Mouse (Mus musculus): Measurements from ENCODE around the gene Stt3b. TPM values are rescaled to one million over a fixed set of nuclear protein-coding genes. Genes with fewer than 3 reads are reported as not detected.
A peak's percentile ranks its signal among the peaks of the same experiment; 100 is the strongest.

The Stt3b gene
- 100 to 1,000 TPM; 119 to 143 (median 134) TPM for total RNA-seq (2022)

DNA sequence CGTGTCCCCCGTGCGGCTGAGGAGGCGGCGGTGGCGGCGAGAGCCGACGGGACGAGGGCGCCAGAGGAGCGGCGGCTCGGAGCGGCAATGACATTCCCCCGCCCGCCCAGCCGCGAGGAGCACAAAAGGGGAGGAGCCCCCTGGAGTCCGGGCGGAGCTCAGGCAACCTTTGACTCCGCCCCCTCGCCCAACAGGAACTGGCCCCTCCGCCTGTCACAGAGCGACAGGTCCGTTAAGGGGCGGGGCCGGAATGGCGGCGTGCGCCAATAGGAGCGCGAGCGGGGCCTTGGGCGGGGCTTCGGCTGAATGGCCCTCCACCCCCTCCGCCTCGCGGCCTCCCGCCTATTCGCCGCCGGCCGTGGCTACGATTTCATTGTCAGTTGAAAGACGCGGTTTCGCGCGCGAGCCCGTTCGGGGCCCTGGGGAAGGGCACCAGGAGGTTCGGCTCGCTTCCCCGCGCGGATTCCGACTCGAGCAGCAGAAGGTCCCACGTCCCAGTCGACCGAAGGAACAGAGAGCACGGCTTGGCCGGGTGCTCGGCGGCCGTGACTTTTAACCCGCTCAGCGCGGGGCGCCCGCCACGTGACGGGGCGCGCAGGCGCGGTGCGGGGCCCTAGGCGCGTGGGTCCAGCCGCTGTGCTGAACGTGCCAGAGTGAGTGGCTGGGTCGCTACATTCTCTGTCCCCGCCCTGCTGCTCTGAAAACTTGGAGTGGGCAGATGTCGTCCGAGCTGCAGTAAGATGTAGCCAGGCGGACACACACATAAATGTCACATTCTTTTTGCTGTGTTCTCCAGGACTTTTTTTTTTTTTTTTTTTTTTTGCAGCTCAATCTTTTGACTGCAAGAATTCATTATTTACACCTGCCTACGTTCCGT, at the start of gene Stt3b:
TSS of gene Stt3b (minus strand) at position 76 of the 877 bp plus-strand sequence.
- peak; percentile 99 for DNase-seq

GRCm38 (mm10) chr9:115358421-115358820, 48.2 kb upstream of the Stt3b start:
- no peak for DNase-seq

DNA sequence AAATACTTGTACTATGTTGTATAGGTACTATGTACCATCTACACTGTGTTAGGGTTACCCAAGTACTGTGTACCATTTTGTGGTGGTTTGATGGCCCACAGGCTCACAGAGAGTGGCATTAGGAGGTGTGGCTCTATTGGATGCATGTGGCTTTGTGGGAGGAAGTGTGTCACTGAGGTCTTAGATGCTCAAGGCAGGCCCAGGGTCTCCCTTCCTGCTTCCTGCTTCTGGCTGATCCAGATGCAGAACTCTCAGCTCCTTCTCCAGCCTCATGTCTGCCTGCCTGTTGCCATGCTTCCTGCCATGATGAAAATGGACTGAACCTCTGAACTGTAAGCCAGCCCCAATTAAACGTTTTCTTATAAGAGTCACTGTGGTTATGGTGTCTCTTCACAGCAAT, 47.8 kb upstream of the Stt3b start:
- no peak for DNase-seq

DNA sequence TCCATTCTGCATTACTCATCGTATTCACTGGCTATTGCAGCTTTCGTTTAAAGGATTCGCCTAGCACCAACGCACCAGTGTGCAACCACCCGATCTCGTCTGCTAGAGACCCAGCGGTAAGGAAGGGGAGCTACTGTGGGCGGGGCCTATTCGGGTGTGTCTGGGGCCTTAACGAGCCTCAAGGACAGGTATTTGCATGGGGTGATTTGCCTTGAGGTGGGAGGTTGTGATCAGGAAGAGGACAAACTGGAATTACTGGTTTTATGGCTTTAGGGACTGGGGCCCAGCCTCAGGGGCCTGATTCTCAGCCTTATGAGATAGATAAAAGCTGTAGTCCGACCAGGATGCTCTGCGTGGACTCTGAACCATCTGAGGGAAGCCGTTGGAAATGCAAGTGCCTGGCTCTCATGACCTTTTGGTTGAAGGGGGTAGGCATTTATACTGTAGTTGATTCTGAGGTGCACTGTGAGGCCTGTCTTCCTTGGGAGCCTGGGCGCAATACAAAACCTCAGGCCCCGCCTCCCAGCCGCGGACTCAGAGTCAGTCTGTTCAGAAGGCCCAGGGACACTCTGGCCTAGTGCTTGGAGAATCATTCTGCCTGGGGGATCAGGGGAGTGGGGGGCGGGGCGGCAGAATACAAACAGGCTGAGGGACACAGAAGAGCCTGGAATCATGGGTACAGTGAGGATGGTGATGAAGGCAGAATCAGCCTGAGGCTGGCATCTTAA, 46.7 kb upstream of the Stt3b start:
- DNase-seq = no peak

- DNase-seq = no peak
Measured at GRCm38 (mm10) chr9:115355972-115356371, 45.8 kb upstream of the Stt3b start.

DNA sequence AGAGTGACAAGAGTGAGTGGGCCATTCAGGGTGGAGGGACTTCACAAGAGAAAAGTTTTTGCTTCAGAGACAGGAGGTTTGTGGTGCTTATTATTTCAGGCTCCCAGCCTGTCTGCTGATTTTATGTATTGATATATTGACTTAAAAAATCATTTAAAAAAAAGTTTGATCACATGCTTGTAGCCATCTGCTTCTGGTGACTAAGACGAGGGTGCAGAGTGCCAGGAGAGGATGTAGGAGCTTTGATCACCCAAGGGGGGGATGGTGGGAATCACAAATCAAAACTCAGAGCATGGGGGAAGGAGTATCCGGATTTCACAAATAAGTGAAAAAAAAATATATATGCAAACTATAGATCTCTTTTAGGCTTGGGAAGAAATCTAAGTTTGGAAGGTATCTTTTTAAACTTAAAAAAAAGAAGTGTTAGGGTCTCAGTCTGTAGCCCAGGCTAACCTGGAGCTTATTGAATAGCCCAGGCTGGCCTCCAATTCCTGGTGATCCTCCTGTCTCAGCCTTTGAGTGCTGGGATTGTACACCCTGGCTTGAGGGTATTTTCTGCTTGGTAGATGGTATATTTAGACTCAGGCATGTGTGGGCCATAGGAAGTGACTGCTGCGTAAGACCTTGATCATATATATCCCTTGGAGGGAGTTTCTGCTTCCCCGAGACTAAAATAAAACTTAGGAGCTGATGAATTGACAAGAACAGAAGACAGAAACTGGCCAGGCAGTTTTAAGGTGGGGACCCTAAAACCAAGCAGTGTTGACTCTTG, 39.7 kb upstream of the Stt3b start:
- no peak for DNase-seq

DNA sequence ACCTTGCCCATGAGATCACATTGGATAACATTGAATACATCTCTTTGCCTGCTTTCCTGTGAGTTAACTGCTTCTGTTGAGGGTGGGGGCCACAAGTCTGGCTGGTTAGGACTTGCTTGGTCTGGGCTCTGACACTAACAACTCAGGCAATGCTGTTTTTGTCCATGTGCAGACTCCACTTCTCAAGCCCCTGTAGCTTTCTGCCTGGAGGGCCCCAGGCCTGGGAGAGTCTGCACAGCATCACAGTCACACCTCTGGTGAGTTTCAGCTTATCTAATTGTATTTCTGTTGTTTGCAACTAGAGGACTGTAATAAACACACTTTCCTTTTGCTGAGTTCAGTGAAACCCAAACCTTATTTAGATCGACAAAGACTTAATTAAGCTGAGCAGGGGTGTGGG, 38.9 kb upstream of the Stt3b start:
- no peak for DNase-seq

DNA sequence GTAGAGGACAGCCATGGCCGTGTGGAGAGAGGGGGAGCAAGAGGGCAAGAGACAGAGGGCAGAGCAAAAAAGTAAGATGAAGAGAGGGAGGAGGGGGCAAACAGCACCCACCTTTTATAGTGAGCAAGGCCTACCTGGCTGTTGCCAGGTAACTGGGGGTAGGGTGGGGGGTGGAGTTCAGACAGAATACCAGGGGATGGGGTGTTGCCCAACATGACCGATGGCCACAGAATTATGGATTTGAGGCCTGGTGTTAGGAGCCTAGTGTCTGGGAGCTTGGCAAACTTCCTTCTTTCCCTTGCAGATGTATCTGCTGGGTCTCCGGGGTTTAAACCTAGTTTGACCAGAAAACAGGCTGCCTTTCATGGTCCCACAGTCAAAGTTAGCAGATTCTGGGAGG, 34.7 kb upstream of the Stt3b start:
- DNase-seq = no peak

DNA sequence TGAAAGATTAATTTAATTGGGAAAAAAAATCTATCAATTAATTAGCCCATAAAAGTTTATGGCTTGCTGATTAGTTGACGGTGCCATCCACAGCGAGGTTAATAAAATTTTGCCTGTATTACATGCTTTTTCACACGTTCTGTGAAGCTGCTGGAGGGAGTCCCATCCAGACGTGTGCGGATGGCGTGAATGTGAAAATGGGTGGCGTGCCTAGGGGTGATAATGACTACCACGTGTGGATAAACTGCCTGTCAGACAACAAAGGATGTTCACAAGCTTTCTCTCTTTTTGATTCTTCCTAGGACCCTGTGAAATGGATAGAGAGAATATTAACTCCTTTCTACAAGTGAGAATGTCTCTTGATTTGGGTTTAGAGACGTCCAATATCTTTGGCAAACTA, 31.4 kb upstream of the Stt3b start:
- DNase-seq = no peak

DNA sequence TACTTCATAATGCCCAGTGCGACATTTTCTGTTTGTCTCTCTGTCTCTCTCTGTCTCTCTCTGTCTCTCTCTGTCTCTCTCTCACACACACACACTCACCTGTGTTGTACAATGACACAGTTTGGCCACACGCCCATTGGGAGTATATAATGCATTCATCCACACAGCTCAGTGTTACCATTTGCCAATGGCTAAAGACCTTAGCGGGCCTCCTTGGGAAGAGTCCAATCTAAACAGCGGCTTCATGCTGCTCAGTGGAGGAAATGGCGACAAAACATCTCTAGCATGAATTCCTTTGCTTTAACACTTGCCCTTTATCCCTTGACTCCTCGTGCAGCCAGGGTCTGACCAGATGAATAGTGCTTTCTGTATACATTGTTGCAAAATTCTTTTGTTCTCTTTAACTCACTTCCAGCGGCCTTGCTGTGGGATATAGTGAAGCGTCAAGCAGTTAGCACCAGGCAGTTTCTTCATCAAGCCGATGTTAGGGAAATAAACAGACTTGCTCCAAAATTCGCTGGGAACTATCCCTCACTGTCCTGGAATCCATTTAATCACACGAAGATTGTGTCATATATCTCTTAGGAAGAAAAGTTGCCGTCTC, 30.1 kb upstream of the Stt3b start:
- DNase-seq = no peak

DNA sequence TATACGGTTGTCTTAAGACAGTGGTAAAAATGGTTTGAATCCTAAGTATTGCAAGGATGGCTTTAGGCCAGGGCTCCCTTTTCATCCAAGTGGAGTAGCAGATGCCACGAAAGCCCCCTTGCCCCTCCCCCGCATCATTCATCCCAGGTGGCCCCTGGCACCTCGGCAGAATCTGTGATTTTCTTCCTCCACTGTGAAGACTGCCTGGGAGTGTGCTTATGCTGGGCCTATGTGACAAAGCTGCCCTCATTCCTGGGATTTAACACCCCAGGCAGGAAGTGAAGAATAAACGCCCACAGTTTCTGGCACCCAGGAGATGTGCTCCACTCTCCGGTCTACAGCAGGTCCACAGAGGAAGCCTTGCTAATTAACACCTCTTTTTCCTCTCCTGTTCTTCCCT, 28.6 kb upstream of the Stt3b start:
- DNase-seq = no peak

- no peak for DNase-seq
Measured at GRCm38 (mm10) chr9:115333016-115333415, 22.8 kb upstream of the Stt3b start.

DNA sequence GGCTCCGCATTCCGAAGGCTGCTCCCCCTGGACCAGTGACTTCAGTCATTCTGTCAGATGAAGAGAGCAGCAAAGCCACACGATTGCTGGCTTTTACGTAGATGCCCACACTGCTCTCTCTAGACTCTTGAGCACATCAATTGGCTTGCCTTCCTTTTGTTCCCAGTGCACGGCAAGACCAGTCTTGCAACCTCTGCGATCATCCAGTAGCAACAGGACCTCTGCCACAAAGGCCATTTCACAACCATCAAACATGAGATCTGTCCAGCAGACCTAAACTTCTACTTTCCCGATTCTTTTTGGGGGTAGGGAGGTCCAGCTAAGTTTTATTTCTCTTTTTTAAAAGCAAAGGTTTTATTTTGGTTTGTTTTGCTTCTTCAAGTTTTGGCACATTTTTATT, 22.1 kb upstream of the Stt3b start:
- no peak for DNase-seq

DNA sequence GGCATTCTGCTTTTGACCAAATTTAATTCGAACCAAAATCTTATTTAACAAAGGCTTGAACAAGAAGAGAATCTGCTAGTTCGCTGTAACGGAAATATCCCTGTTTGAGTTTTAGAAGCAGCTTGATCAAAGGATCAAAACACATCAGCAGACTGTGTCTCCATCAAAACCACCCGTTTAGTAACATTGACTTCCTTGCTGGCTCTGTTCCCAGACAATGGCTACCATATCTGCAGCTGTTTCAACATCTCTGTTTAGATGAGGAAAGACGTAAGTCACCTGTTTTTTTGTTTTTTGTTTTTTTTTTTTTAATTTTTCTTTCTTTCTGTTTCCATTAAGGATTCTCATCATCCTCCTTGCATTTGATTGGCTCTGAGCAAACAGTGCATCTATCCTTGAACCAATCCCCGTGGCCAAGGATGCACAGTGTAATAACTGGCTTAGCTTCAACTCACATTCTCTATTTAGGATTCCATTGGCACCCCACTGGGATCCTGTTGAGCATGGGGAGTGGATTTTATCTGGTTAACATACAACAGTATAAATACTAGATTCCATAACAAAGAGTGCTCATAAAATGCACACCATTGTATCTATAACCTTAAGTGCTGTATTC, 20.7 kb upstream of the Stt3b start:
- DNase-seq = no peak

DNA sequence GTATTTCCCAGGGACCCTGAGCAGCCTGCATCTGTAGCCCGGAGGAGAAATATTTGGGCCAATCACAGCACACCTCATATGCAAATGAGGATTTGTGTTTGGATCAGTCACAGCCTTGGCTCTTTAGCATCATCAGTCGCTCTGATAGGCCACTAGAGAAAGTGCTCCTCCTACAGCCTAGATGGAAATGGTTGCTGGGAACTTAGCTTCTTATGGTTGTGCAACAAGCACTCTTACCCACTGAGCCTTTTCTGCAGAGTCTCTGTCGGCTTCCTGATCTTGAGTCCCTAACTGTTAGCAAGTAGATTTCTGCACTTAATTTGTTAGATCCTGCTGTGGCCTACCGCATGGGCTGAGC, 16.3 kb upstream of the Stt3b start:
- DNase-seq = no peak

GRCm38 (mm10) chr9:115325831-115326532, 15.8 kb upstream of the Stt3b start:
- no peak for DNase-seq

DNA sequence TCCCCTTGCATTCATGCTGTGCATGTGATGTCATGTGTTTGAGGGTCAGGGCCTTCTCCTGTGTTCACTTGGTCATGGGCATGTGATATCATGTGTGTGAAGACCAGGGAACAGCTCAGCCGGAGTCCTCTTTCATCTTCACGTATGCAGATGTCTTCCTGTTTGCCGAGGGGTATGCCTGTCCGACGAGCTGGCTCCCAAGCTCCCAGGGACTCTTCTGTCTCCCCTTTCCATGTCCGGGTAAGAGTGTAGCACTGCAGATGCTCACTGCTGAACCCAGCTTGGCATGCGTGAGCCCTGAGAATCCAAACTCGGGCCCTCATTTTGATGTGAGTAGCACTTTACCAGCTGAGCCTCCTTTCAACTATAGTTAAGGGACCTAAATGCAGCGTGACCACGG, 13.4 kb upstream of the Stt3b start:
- DNase-seq = no peak

DNA sequence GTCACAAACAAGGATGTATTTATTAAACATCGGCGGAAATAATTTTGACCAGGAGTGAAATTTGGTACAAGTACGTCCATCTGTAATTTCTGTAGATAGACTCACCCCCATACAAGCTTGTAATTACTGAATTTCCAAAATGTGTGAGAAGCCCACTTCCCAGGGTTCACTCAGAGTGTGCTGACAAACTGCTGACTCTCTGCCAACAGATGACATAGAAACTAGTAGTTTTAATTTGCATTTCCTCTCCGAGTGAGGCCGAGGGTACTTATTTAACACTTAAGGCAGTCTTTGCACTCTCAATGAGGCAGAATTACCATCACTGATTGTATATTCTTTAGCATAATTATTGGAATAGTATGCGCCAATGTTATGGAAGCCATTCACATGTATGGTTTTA, 12.2 kb upstream of the Stt3b start:
- DNase-seq = no peak

- no peak for DNase-seq
Measured at GRCm38 (mm10) chr9:115321052-115321451, 10.8 kb upstream of the Stt3b start.

GRCm38 (mm10) chr9:115320156-115320555, 9.9 kb upstream of the Stt3b start:
- no peak for DNase-seq

DNA sequence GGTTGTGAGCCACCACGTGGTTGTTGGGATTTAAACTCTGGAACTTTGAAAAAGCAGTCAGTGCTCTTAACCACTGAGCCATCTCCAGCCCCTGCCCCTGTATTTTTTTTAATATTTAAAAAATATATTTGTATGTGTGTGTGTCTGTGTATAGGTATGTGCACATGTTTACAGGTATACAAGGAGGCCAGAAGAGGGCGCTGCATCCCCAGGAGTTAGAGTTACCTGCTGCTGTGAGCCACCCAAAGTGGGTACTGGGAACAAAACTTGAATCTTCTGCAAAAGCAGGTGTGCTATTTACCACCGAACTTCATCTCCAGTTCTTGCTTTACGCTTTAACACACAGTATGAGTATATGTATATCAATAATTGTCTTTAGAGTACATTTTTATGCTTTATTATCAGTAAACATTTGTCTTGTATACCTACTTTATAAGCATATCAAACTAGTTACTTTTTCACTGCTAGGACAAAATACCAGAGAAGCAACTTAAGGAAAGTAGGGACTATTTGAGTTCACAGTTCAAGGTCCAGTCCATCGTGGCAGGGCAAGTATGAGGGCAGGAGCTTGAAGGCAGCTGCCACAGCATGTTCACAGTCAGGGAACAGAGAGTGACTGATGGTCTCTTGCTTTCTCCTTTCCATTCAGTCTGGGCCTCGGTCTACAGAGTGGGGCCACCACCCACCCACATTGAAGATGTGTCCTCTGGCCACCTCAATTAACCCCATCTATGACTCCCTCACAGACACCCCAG, 8.6 kb upstream of the Stt3b start:
- DNase-seq = no peak

All from adrenal gland, adult 8-10 months (tissue).